Mouse (Mus musculus) E14TG2a.4 (cell line): ENCODE results near the gene Dnajb2.

Experiments
- CTCF ChIP-seq: conservative IDR thresholded peaks from 2 replicates; pipeline ENCODE4 v1.5.1; 2014; ENCODE audit warnings: low read length
- POU5F1 ChIP-seq: IDR thresholded peaks from 2 replicates; pipeline ENCODE4 v1.6.1; 2014; ENCODE audit warnings: low read length, borderline replicate concordance

GRCm38 (mm10) chr1:75217893-75218226 is 18.3 kb upstream of the Dnajb2 start:
- no peak for TF ChIP-seq CTCF
- no peak for TF ChIP-seq POU5F1
